Mouse (Mus musculus) T-cell, adult 2 months (primary cell): ENCODE data around the gene Arap1.

Experiments
- DNase-seq: peaks from one replicate; pipeline ENCODE4 v3.0.0; 2022; ENCODE audit warnings: low spot score

Arap1 gene

GRCm38 (mm10) chr7:101327263-101327662 lies 20.6 kb upstream of the Arap1 start:
- DNase-seq = no peak

- DNase-seq = no peak
These were observed 20.1 kb upstream of the Arap1 start for GRCm38 (mm10) chr7:101327786-101328185.

GRCm38 (mm10) chr7:101328621-101329158 lies 19.2 kb upstream of the Arap1 start:
- no peak for DNase-seq

GRCm38 (mm10) chr7:101329606-101330005 lies 18.3 kb upstream of the Arap1 start:
- no peak for DNase-seq

GRCm38 (mm10) chr7:101330074-101330840 lies 17.6 kb upstream of the Arap1 start:
- DNase-seq = no peak

GRCm38 (mm10) chr7:101330841-101331173 lies 17.1 kb upstream of the Arap1 start:
- DNase-seq = no peak

- DNase-seq = no peak
These were observed 15.6 kb upstream of the Arap1 start for GRCm38 (mm10) chr7:101332045-101332831.

GRCm38 (mm10) chr7:101335228-101335627 lies 12.6 kb upstream of the Arap1 start:
- no peak for DNase-seq

GRCm38 (mm10) chr7:101336686-101337085 lies 11.2 kb upstream of the Arap1 start:
- no peak for DNase-seq

GRCm38 (mm10) chr7:101337401-101337800 lies 10.5 kb upstream of the Arap1 start:
- DNase-seq = no peak

- DNase-seq = no peak
These were observed 6.5 kb upstream of the Arap1 start for GRCm38 (mm10) chr7:101341405-101341804.

- DNase-seq = no peak
These were observed 4.7 kb upstream of the Arap1 start for GRCm38 (mm10) chr7:101343135-101343534.

- no peak for DNase-seq
These were observed 3.0 kb upstream of the Arap1 start for GRCm38 (mm10) chr7:101344892-101345291.

- DNase-seq = no peak
These were observed 876 bp upstream of the Arap1 start for GRCm38 (mm10) chr7:101346991-101347390.

GRCm38 (mm10) chr7:101348312-101348711 lies 445 bp downstream of the Arap1 start:
- DNase-seq = no peak

- no peak for DNase-seq
These were observed 2.0 kb downstream of the Arap1 start for GRCm38 (mm10) chr7:101349861-101350260.

GRCm38 (mm10) chr7:101352404-101352803 lies 4.5 kb downstream of the Arap1 start:
- no peak for DNase-seq

GRCm38 (mm10) chr7:101354423-101354822 lies 6.6 kb downstream of the Arap1 start:
- no peak for DNase-seq

GRCm38 (mm10) chr7:101355551-101356100 lies 7.8 kb downstream of the Arap1 start:
- DNase-seq = no peak

GRCm38 (mm10) chr7:101356868-101357267 lies 9.0 kb downstream of the Arap1 start:
- no peak for DNase-seq

- no peak for DNase-seq
These were observed 12.5 kb downstream of the Arap1 start for GRCm38 (mm10) chr7:101360406-101360805.

- DNase-seq = no peak
These were observed 13.2 kb downstream of the Arap1 start for GRCm38 (mm10) chr7:101361021-101361420.

GRCm38 (mm10) chr7:101361767-101362166 lies 13.9 kb downstream of the Arap1 start:
- no peak for DNase-seq
